ENCODE assay signal across 7 mouse cellular contexts in genomic region chr6:125038666-125039065, GRCm38 (mm10). TPM values are rescaled to one million over a fixed set of nuclear protein-coding genes. Genes with fewer than 3 reads are reported as not detected.
DNase-seq lines count a peak whose midpoint lies in the region; ATAC-seq and TF ChIP-seq lines count a peak whose summit lies in the region.

No protein-coding gene starts in this region.

- peak overlapping the region; percentile 46; the same call in 1 of the 2 replicates for H3K9ac ChIP-seq in lung, embryonic 14.5 days
- H3K9ac ChIP-seq in forebrain, embryonic 16.5 days (replicated peaks; ENCODE audit: low read depth, low read length): no peak overlapping the region
- peak overlapping the region; percentile 49; the same call in 1 of the 2 replicates for H3K9ac ChIP-seq in limb, embryonic 14.5 days (ENCODE audit: low read depth, low read length, severe bottlenecking)
- 0 out of 2 replicates have a peak overlapping the region, but pooled peaks have one; percentile 14 for H3K9ac ChIP-seq in stomach, embryonic 15.5 days

- peaks cover 5% of the 10 kb centered on the region; the same call in 1 of the 2 replicates for H3K4me1 ChIP-seq in lung, embryonic 14.5 days (ENCODE audit: insufficient read depth)
- peaks cover 11% of the 10 kb centered on the region for H3K4me1 ChIP-seq in forebrain, embryonic 16.5 days (replicated peaks; ENCODE audit: control insufficient read depth, insufficient read depth, low read length)
- peaks cover 4% of the 10 kb centered on the region; the same call in 1 of the 2 replicates for H3K4me1 ChIP-seq in limb, embryonic 14.5 days (ENCODE audit: control insufficient read depth, insufficient read depth, low read length)
- 0 out of 2 replicates have a peak, but pooled peaks cover 8% of the 10 kb centered on the region for H3K4me1 ChIP-seq in stomach, embryonic 15.5 days

- H3K4me3 ChIP-seq in lung, embryonic 14.5 days (ENCODE audit: low read depth, low read length): peak overlapping the region; percentile 76; the same call in 1 of the 2 replicates
- no peak overlapping the region; the same call in 1 of the 2 replicates for H3K4me3 ChIP-seq in forebrain, embryonic 16.5 days (replicated peaks; ENCODE audit: low read length)
- H3K4me3 ChIP-seq in limb, embryonic 14.5 days (replicated peaks; ENCODE audit: low read length): peak overlapping the region; percentile 51
- 0 out of 2 replicates have a peak overlapping the region, but pooled peaks have one; percentile 72 for H3K4me3 ChIP-seq in stomach, embryonic 15.5 days (replicated peaks)

- H3K9me3 ChIP-seq in lung, embryonic 14.5 days (ENCODE audit: low read depth, low read length): no peaks in the 10 kb centered on the region
- no peaks in the 10 kb centered on the region for H3K9me3 ChIP-seq in forebrain, embryonic 16.5 days (ENCODE audit: control insufficient read depth, low read length)
- H3K9me3 ChIP-seq in limb, embryonic 14.5 days (ENCODE audit: control insufficient read depth, low read length): no peaks in the 10 kb centered on the region
- H3K9me3 ChIP-seq in stomach, embryonic 15.5 days: no peaks in the 10 kb centered on the region

- 0 out of 2 replicates have a peak, but pooled peaks have one; percentile 2 for ATAC-seq in lung, embryonic 14.5 days (ENCODE audit: insufficient read depth)
- ATAC-seq in forebrain, embryonic 16.5 days: no peak
- no peak for ATAC-seq in limb, embryonic 14.5 days (ENCODE audit: low FRiP score, low read depth)
- ATAC-seq in stomach, embryonic 15.5 days (ENCODE audit: insufficient read depth, low FRiP score, low read depth): no peak
- no peak for ATAC-seq in megakaryocyte-erythroid progenitor cell, adult 5-6 weeks (replicated peaks; ENCODE audit: low FRiP score, low TSS enrichment, poor library complexity, severe bottlenecking)

- H3K36me3 ChIP-seq in lung, embryonic 14.5 days (ENCODE audit: insufficient read depth): peaks cover 45% of the 10 kb centered on the region
- peaks cover 13% of the 10 kb centered on the region for H3K36me3 ChIP-seq in forebrain, embryonic 16.5 days (ENCODE audit: control insufficient read depth, insufficient read depth)
- peaks cover 46% of the 10 kb centered on the region for H3K36me3 ChIP-seq in limb, embryonic 14.5 days (ENCODE audit: control insufficient read depth, insufficient read depth, low read length)
- H3K36me3 ChIP-seq in stomach, embryonic 15.5 days: peaks cover 26% of the 10 kb centered on the region

- peak overlapping the region; percentile 84 for H3K27ac ChIP-seq in lung, embryonic 14.5 days (ENCODE audit: low read depth)
- H3K27ac ChIP-seq in forebrain, embryonic 16.5 days (ENCODE audit: low read length): no peak overlapping the region
- peak overlapping the region; percentile 87 for H3K27ac ChIP-seq in limb, embryonic 14.5 days (replicated peaks; ENCODE audit: low read depth, low read length)
- H3K27ac ChIP-seq in stomach, embryonic 15.5 days: peak overlapping the region; percentile 77

- no peak for TF ChIP-seq CTCF in lung, embryonic 14.5 days (IDR thresholded peaks at IDR 0.05; ENCODE audit: low read depth)

- DNase-seq in lung, embryonic 14.5 days: no peak
- DNase-seq in lung, postnatal 10 days: no peak
- no peak for DNase-seq in limb, embryonic 14.5 days (ENCODE audit: low spot score)
- DNase-seq in layer of hippocampus, postnatal 36 days: no peak

- TF ChIP-seq POLR2A in limb, embryonic 14.5 days (IDR thresholded peaks at IDR 0.05; ENCODE audit: borderline replicate concordance, extremely low read depth, insufficient read depth, insufficient read length): no peak

- WGBS in lung, embryonic 14.5 days: 92% methylated on average over 4 of the region's 4 CpGs
- 94% methylated on average over 4 of the region's 4 CpGs for WGBS in forebrain, embryonic 16.5 days
- WGBS in limb, embryonic 14.5 days: 91% methylated on average over 4 of the region's 4 CpGs
- WGBS in stomach, embryonic 15.5 days: 88% methylated on average over 4 of the region's 4 CpGs

- H3K27me3 ChIP-seq in lung, embryonic 14.5 days (ENCODE audit: insufficient read depth, low read length): no peaks in the 10 kb centered on the region
- H3K27me3 ChIP-seq in forebrain, embryonic 16.5 days (replicated peaks; ENCODE audit: control insufficient read depth, insufficient read depth, low read length): no peaks in the 10 kb centered on the region
- no peaks in the 10 kb centered on the region for H3K27me3 ChIP-seq in limb, embryonic 14.5 days (ENCODE audit: control insufficient read depth, insufficient read depth, low read length)
- no peaks in the 10 kb centered on the region for H3K27me3 ChIP-seq in stomach, embryonic 15.5 days (replicated peaks)

- peak overlapping the region; percentile 74 for H3K4me2 ChIP-seq in lung, embryonic 14.5 days
- H3K4me2 ChIP-seq in forebrain, embryonic 16.5 days (ENCODE audit: low read length): peak overlapping the region; percentile 51
- H3K4me2 ChIP-seq in limb, embryonic 14.5 days (replicated peaks; ENCODE audit: low read depth, low read length, severe bottlenecking): peak overlapping the region; percentile 56
- H3K4me2 ChIP-seq in stomach, embryonic 15.5 days: peak overlapping the region; percentile 52

RNA-seq across cellular contexts. Expression of gene Ing4, which starts 0.9 kb away (rescaled TPM):
- polyA plus RNA-seq in lung, embryonic 14.5 days (2014; fragmentation: Nextera tagmentation; extraction: Ambion mirVana): 97.9 and 101 TPM in 2 replicates
- polyA plus RNA-seq in forebrain, embryonic 16.5 days (2015; fragmentation: Nextera tagmentation; extraction: Ambion mirVana): 200 and 204 TPM in 2 replicates
- 143 TPM in 2 replicates for polyA plus RNA-seq in limb, embryonic 14.5 days (2012; rRNA removed)
- polyA plus RNA-seq in limb, embryonic 14.5 days (2014; fragmentation: Nextera tagmentation; extraction: Ambion mirVana): 122 and 131 TPM in 2 replicates
- 102 and 115 TPM in 2 replicates for polyA plus RNA-seq in stomach, embryonic 15.5 days (2015; fragmentation: Nextera tagmentation; extraction: Ambion mirVana)
- 10 to 100 TPM; 56.9 to 65.7 TPM for total RNA-seq in layer of hippocampus, postnatal 36 days (2021)
- 23.6 and 45.9 TPM in 2 replicates for total RNA-seq in megakaryocyte-erythroid progenitor cell, adult 5-6 weeks (2014; fragmentation: Nextera tagmentation)
- 43.0 and 51.1 TPM in 2 replicates for total RNA-seq in megakaryocyte-erythroid progenitor cell, adult 5-6 weeks (2017)

RNA-seq across cellular contexts. Expression of gene Acrbp, which starts 10.8 kb away (rescaled TPM):
- 13.6 TPM in 2 replicates for polyA plus RNA-seq in lung, embryonic 14.5 days (2014; fragmentation: Nextera tagmentation; extraction: Ambion mirVana)
- 21.4 and 31.6 TPM in 2 replicates for polyA plus RNA-seq in forebrain, embryonic 16.5 days (2015; fragmentation: Nextera tagmentation; extraction: Ambion mirVana)
- 28.9 and 31.3 TPM in 2 replicates for polyA plus RNA-seq in limb, embryonic 14.5 days (2012; rRNA removed)
- polyA plus RNA-seq in limb, embryonic 14.5 days (2014; fragmentation: Nextera tagmentation; extraction: Ambion mirVana): 9.4 and 13.9 TPM in 2 replicates
- polyA plus RNA-seq in stomach, embryonic 15.5 days (2015; fragmentation: Nextera tagmentation; extraction: Ambion mirVana): 9.9 and 11.8 TPM in 2 replicates
- total RNA-seq in layer of hippocampus, postnatal 36 days (2021): 10 to 100 TPM; 13.4 to 17.8 TPM
- total RNA-seq in megakaryocyte-erythroid progenitor cell, adult 5-6 weeks (2014; fragmentation: Nextera tagmentation): 8.6 and 16.5 TPM in 2 replicates
- total RNA-seq in megakaryocyte-erythroid progenitor cell, adult 5-6 weeks (2017): 0.95 and 8.6 TPM in 2 replicates

RNA-seq across cellular contexts. Expression of gene Lpar5, which starts 29.1 kb away (rescaled TPM):
- polyA plus RNA-seq in lung, embryonic 14.5 days (2014; fragmentation: Nextera tagmentation; extraction: Ambion mirVana): 0.31 and 0.49 TPM in 2 replicates
- 0.44 and 0.60 TPM in 2 replicates for polyA plus RNA-seq in forebrain, embryonic 16.5 days (2015; fragmentation: Nextera tagmentation; extraction: Ambion mirVana)
- polyA plus RNA-seq in limb, embryonic 14.5 days (2012; rRNA removed): 3.9 and 5.0 TPM in 2 replicates
- 2.5 and 4.0 TPM in 2 replicates for polyA plus RNA-seq in limb, embryonic 14.5 days (2014; fragmentation: Nextera tagmentation; extraction: Ambion mirVana)
- 4.6 and 5.0 TPM in 2 replicates for polyA plus RNA-seq in stomach, embryonic 15.5 days (2015; fragmentation: Nextera tagmentation; extraction: Ambion mirVana)
- under 1 TPM; 0.53 to 0.75 TPM for total RNA-seq in layer of hippocampus, postnatal 36 days (2021)
- not detected in 2 replicates for total RNA-seq in megakaryocyte-erythroid progenitor cell, adult 5-6 weeks (2014; fragmentation: Nextera tagmentation)
- total RNA-seq in megakaryocyte-erythroid progenitor cell, adult 5-6 weeks (2017): 4.3 TPM in 1 of 2 replicates, not detected in the other

RNA-seq across cellular contexts. Expression of gene Zfp384, which starts 29.7 kb away (rescaled TPM):
- 13.2 and 14.8 TPM in 2 replicates for polyA plus RNA-seq in lung, embryonic 14.5 days (2014; fragmentation: Nextera tagmentation; extraction: Ambion mirVana)
- polyA plus RNA-seq in forebrain, embryonic 16.5 days (2015; fragmentation: Nextera tagmentation; extraction: Ambion mirVana): 15.2 and 19.0 TPM in 2 replicates
- polyA plus RNA-seq in limb, embryonic 14.5 days (2012; rRNA removed): 103 and 130 TPM in 2 replicates
- 12.4 and 14.6 TPM in 2 replicates for polyA plus RNA-seq in limb, embryonic 14.5 days (2014; fragmentation: Nextera tagmentation; extraction: Ambion mirVana)
- polyA plus RNA-seq in stomach, embryonic 15.5 days (2015; fragmentation: Nextera tagmentation; extraction: Ambion mirVana): 17.2 and 19.4 TPM in 2 replicates
- 10 to 100 TPM; 43.9 to 48.9 TPM for total RNA-seq in layer of hippocampus, postnatal 36 days (2021)
- total RNA-seq in megakaryocyte-erythroid progenitor cell, adult 5-6 weeks (2014; fragmentation: Nextera tagmentation): 67.0 and 86.8 TPM in 2 replicates
- total RNA-seq in megakaryocyte-erythroid progenitor cell, adult 5-6 weeks (2017): 18.5 and 18.6 TPM in 2 replicates

RNA-seq across cellular contexts. Expression of gene Pianp, which starts 42.2 kb away (rescaled TPM):
- polyA plus RNA-seq in lung, embryonic 14.5 days (2014; fragmentation: Nextera tagmentation; extraction: Ambion mirVana): 0.39 and 0.59 TPM in 2 replicates
- 36.6 and 44.7 TPM in 2 replicates for polyA plus RNA-seq in forebrain, embryonic 16.5 days (2015; fragmentation: Nextera tagmentation; extraction: Ambion mirVana)
- 35.2 and 44.6 TPM in 2 replicates for polyA plus RNA-seq in limb, embryonic 14.5 days (2012; rRNA removed)
- 20.0 and 20.3 TPM in 2 replicates for polyA plus RNA-seq in limb, embryonic 14.5 days (2014; fragmentation: Nextera tagmentation; extraction: Ambion mirVana)
- 3.8 and 4.3 TPM in 2 replicates for polyA plus RNA-seq in stomach, embryonic 15.5 days (2015; fragmentation: Nextera tagmentation; extraction: Ambion mirVana)
- total RNA-seq in layer of hippocampus, postnatal 36 days (2021): 100 to 1,000 TPM; 163 to 173 TPM
- total RNA-seq in megakaryocyte-erythroid progenitor cell, adult 5-6 weeks (2014; fragmentation: Nextera tagmentation): not detected in 2 replicates
- total RNA-seq in megakaryocyte-erythroid progenitor cell, adult 5-6 weeks (2017): not detected in 2 replicates
